Mouse (Mus musculus): ENCODE measurements at regions not wholly inside any gene's neighbourhood (a gene's known extent, or its start where the extent isn't known, plus 50 kb on each side); places are given as distances from the start of the nearest gene placed in this dataset.
"Not testable (repeated sequence)": the region's sequence is repeated elsewhere in the genome, so short reads cannot be mapped to it uniquely, and the experiment has no call there.

- no peak overlapping the region for H3K4me3 ChIP-seq (ENCODE audit: low read depth, low read length)
- DNase-seq, result no peak
- H3K27me3 ChIP-seq (ENCODE audit: insufficient read depth, low read length), result no peaks in the 10 kb centered on the region
- TF ChIP-seq CTCF (IDR thresholded peaks at IDR 0.05; ENCODE audit: low read depth), result no peak
- H3K9ac ChIP-seq, result no peak overlapping the region
- H3K36me3 ChIP-seq (ENCODE audit: insufficient read depth), result no peaks in the 10 kb centered on the region
- H3K27ac ChIP-seq (ENCODE audit: low read depth), result no peak overlapping the region
- no peaks in the 10 kb centered on the region for H3K9me3 ChIP-seq (ENCODE audit: low read depth, low read length)
- no peaks in the 10 kb centered on the region for H3K4me1 ChIP-seq (ENCODE audit: insufficient read depth)
- H3K4me2 ChIP-seq, result no peak overlapping the region
- ATAC-seq (ENCODE audit: insufficient read depth), result no peak
- WGBS, result 88% methylated on average over 2 of the region's 2 CpGs
Observed at GRCm38 (mm10) chr12:117357811-117358210, 158.5 kb upstream of the Rapgef5 start.

GRCm38 (mm10) chr12:117358891-117359290 is 157.4 kb upstream of the Rapgef5 start:
- WGBS, result 91% methylated on average over 3 of the region's 3 CpGs
- no peak overlapping the region for H3K9ac ChIP-seq
- H3K9me3 ChIP-seq (ENCODE audit: low read depth, low read length), result no peaks in the 10 kb centered on the region
- ATAC-seq (ENCODE audit: insufficient read depth) (no peak), DNase-seq (no peak)
- H3K27me3 ChIP-seq (ENCODE audit: insufficient read depth, low read length), result no peaks in the 10 kb centered on the region
- no peak overlapping the region for H3K27ac ChIP-seq (ENCODE audit: low read depth)
- no peak for TF ChIP-seq CTCF (IDR thresholded peaks at IDR 0.05; ENCODE audit: low read depth)
- H3K4me3 ChIP-seq (ENCODE audit: low read depth, low read length), result no peak overlapping the region
- H3K4me2 ChIP-seq, result no peak overlapping the region
- H3K36me3 ChIP-seq (ENCODE audit: insufficient read depth), result no peaks in the 10 kb centered on the region
- no peaks in the 10 kb centered on the region for H3K4me1 ChIP-seq (ENCODE audit: insufficient read depth)

GRCm38 (mm10) chr12:117360215-117360614 is 156.1 kb upstream of the Rapgef5 start:
- TF ChIP-seq CTCF (IDR thresholded peaks at IDR 0.05; ENCODE audit: low read depth), result no peak
- H3K36me3 ChIP-seq (ENCODE audit: insufficient read depth), result no peaks in the 10 kb centered on the region
- H3K4me2 ChIP-seq, result no peak overlapping the region
- H3K9me3 ChIP-seq (ENCODE audit: low read depth, low read length), result no peaks in the 10 kb centered on the region
- H3K4me3 ChIP-seq (ENCODE audit: low read depth, low read length), result no peak overlapping the region
- 73% methylated on average over 4 of the region's 4 CpGs for WGBS
- no peak overlapping the region for H3K9ac ChIP-seq
- no peak overlapping the region for H3K27ac ChIP-seq (ENCODE audit: low read depth)
- ATAC-seq (ENCODE audit: insufficient read depth) (no peak), DNase-seq (no peak)
- H3K27me3 ChIP-seq (ENCODE audit: insufficient read depth, low read length), result no peaks in the 10 kb centered on the region
- no peaks in the 10 kb centered on the region for H3K4me1 ChIP-seq (ENCODE audit: insufficient read depth)

- no peak overlapping the region for H3K27ac ChIP-seq (ENCODE audit: low read depth)
- 87% methylated on average over 7 of the region's 7 CpGs for WGBS
- no peak for ATAC-seq (ENCODE audit: insufficient read depth)
Observed at GRCm38 (mm10) chr12:117361826-117362225, 154.5 kb upstream of the Rapgef5 start.

GRCm38 (mm10) chr12:117363457-117363856 is 152.8 kb upstream of the Rapgef5 start:
- H3K27ac ChIP-seq (ENCODE audit: low read depth); H3K9ac ChIP-seq; H3K9me3 ChIP-seq (ENCODE audit: low read depth, low read length); H3K4me2 ChIP-seq; ATAC-seq (ENCODE audit: insufficient read depth); H3K4me1 ChIP-seq (ENCODE audit: insufficient read depth); DNase-seq; H3K27me3 ChIP-seq (ENCODE audit: insufficient read depth, low read length); H3K4me3 ChIP-seq (ENCODE audit: low read depth, low read length); H3K36me3 ChIP-seq (ENCODE audit: insufficient read depth): not testable (repeated sequence)
- WGBS, result 56% methylated on average over 4 of the region's 4 CpGs

More at GRCm38 (mm10) chr12:117361826-117362225, 154.5 kb upstream of the Rapgef5 start:
- H3K4me3 ChIP-seq (ENCODE audit: low read depth, low read length), result no peak overlapping the region
- no peaks in the 10 kb centered on the region for H3K9me3 ChIP-seq (ENCODE audit: low read depth, low read length)
- no peak overlapping the region for H3K4me2 ChIP-seq
- H3K4me1 ChIP-seq (ENCODE audit: insufficient read depth), result no peaks in the 10 kb centered on the region
- no peak for TF ChIP-seq CTCF (IDR thresholded peaks at IDR 0.05; ENCODE audit: low read depth)
- no peaks in the 10 kb centered on the region for H3K36me3 ChIP-seq (ENCODE audit: insufficient read depth)
- H3K27me3 ChIP-seq (ENCODE audit: insufficient read depth, low read length), result no peaks in the 10 kb centered on the region
- H3K9ac ChIP-seq, result no peak overlapping the region
- DNase-seq, result no peak

GRCm38 (mm10) chr12:117365181-117365580 is 151.1 kb upstream of the Rapgef5 start:
- Histone ChIP-seq H3K9ac (no peak overlapping the region), H3K4me3 (ENCODE audit: low read depth, low read length) (no peak overlapping the region), H3K36me3 (ENCODE audit: insufficient read depth) (no peaks in the 10 kb centered on the region), H3K4me2 (no peak overlapping the region), H3K27ac (ENCODE audit: low read depth) (no peak overlapping the region), H3K9me3 (ENCODE audit: low read depth, low read length) (no peaks in the 10 kb centered on the region), H3K27me3 (ENCODE audit: insufficient read depth, low read length) (no peaks in the 10 kb centered on the region), H3K4me1 (ENCODE audit: insufficient read depth) (no peaks in the 10 kb centered on the region)
- 92% methylated on average over 2 of the region's 2 CpGs for WGBS
- DNase-seq (no peak), ATAC-seq (ENCODE audit: insufficient read depth) (no peak)
- no peak for TF ChIP-seq CTCF (IDR thresholded peaks at IDR 0.05; ENCODE audit: low read depth)

- ATAC-seq (ENCODE audit: insufficient read depth), result no peak
- no peak overlapping the region for H3K4me2 ChIP-seq
- no peak for DNase-seq
Observed at GRCm38 (mm10) chr12:117365876-117366275, 150.4 kb upstream of the Rapgef5 start.

More at GRCm38 (mm10) chr12:117365876-117366275, 150.4 kb upstream of the Rapgef5 start:
- Histone ChIP-seq H3K9me3 (ENCODE audit: low read depth, low read length) (no peaks in the 10 kb centered on the region), H3K9ac (no peak overlapping the region), H3K4me1 (ENCODE audit: insufficient read depth) (no peaks in the 10 kb centered on the region), H3K27me3 (ENCODE audit: insufficient read depth, low read length) (no peaks in the 10 kb centered on the region), H3K36me3 (ENCODE audit: insufficient read depth) (no peaks in the 10 kb centered on the region), H3K4me3 (ENCODE audit: low read depth, low read length) (no peak overlapping the region), H3K27ac (ENCODE audit: low read depth) (no peak overlapping the region)
- WGBS, result 49% methylated on average over 5 of the region's 5 CpGs
- TF ChIP-seq CTCF (IDR thresholded peaks at IDR 0.05; ENCODE audit: low read depth), result no peak
